Mouse (Mus musculus) lung, postnatal 0 days (tissue): ENCODE measurements at regions not wholly inside any gene's neighbourhood (a gene's known extent, or its start where the extent isn't known, plus 50 kb on each side); places are given as distances from the start of the nearest gene placed in this dataset.

ENCODE experiments used
- CTCF ChIP-seq: IDR thresholded peaks from 2 replicates; pipeline ENCODE4 v1.5.1; 2016; ENCODE audit warnings: antibody characterized with exemption, mild to moderate bottlenecking
- EP300 ChIP-seq: IDR thresholded peaks from 2 replicates; pipeline ENCODE4 v1.6.1; 2016; ENCODE audit warnings: antibody characterized with exemption, mild to moderate bottlenecking, control low read depth

GRCm38 (mm10) chr13:90395274-90396023 is 306.0 kb upstream of the Xrcc4 start:
- TF ChIP-seq CTCF (no peak), EP300 (no peak)
